Mouse (Mus musculus) adrenal gland, postnatal 4 days (tissue): ENCODE data around the gene Rnf144a. TPM values are rescaled to one million over a fixed set of nuclear protein-coding genes. Genes with fewer than 3 reads are reported as not detected.

Experiments
- DNase-seq, 2 experiments: peaks; one replicate each; pipeline ENCODE4 v3.0.0; 2021 to 2022; ENCODE audit warnings: low spot score in 2 of 2, mixed read lengths in 2 of 2
- total RNA-seq, 2 experiments: library from RNA; stranded (reverse); gene quantifications; 2 replicates each; pipeline ENCODE4 v1.2.3; 2021

Rnf144a gene
- total RNA-seq, 2 experiments from 2014 or later = 62.6 to 78.4 TPM

DNA sequence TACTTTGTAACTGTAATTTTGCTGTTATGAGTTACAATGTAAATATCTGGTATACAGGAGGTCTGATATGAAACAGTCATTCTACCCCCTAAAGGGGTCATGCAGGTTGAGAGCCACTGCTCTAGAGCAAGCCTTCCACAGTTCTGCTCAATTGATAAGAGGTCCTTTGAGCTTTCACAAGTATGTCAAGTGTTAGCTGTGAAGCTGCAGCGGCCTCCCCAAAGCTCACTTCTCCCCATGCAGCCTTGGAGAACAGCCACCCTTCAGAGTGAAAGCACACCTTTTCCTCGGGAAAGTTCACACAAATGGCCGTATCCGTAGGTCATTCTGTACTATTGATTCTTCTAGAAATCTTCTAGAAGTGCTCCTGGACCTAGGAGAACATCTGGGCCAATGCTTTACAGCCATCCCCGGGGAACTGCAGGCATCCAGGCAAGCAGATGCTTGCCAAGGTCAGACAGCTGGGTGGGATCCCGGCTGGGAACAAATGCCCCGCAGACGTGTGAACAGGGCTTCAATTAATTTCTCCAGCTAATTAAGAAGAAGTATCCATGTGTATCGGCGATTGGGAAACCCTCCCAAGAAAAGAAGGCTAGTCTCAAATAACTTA lies 3.1 kb downstream of the Rnf144a start:
- no peak for DNase-seq

DNA sequence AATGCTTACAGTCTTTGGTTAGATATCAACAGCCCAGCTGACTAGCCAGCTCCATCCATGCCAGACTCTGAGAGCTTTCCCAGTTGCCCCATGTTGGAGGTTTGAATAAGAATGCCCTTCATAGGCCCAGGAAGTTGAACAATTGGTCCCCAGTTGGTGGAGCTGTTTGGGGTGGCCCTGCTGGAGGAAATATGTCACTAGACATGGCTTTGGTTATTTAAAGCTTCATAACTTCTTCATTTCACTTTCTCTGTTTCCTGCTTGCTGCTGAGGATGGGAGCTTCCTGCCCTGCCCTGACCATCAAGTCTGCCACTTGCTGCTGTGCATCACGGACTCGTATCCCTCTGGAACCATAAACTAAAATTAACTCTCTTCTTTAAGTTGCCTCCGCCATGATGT lies 4.6 kb downstream of the Rnf144a start:
- no peak for DNase-seq

DNA sequence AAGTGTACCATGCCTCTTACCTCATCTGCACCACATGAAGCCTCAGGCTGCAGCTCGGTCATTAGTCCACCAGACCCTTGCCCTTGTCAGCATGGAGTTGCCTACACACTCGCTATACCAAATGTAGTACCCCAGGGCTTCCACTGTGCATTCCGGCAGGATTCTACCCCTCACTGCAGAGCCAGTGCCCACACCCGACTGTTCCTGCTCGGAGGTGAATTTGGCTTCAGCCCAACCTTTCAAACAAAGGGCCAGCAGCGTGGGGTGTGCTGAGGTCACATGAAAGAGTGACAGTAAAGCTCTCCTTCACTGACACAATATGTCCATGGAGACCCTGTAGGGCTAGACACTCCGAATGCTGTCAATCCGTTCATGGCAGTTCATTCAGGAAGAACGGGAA lies 6.3 kb downstream of the Rnf144a start:
- DNase-seq = no peak

DNA sequence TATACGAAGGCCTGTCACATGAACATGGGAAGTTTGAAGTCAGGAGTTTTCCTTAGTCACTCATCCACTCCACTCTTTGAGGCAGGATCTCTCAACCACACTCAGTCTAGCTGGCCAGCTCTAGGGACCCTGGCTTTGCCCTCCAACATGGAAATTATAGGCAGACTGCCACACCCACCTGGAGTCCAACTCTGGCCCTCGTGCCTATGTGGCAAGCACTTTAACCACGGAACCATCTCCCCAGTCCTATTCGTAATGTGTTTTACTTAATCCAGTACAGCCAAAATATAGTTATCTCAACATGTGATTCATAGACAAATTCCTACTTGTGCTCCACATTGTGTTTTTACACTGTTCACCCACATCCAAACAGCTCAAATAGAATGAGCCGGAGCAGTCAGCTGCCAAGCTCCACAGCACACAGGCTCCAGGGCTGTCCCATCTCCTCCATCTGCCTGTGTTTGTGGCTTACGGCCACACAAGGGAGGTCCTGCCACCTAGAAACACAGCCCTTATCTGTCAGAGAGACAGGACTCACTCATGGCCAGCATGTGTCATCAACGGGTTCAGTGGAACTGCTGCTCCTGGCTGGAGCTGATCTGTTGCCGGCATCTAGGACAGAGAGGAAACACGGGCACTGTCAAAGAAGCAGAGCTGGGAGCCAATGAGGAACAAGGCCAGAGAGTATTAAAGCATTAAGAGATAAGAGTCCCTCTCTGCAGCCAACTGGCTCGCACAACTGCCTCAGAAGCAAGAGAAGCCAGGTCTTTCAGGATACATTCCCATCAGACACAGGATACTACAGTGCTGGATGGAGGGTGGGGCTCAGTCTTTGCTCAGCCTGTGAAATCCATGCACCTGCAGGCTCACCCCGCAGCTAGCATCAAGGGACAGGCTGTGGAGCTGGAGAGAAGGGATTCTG lies 10.0 kb downstream of the Rnf144a start:
- peak in 1 of 2 experiments; percentile 34 for DNase-seq

DNA sequence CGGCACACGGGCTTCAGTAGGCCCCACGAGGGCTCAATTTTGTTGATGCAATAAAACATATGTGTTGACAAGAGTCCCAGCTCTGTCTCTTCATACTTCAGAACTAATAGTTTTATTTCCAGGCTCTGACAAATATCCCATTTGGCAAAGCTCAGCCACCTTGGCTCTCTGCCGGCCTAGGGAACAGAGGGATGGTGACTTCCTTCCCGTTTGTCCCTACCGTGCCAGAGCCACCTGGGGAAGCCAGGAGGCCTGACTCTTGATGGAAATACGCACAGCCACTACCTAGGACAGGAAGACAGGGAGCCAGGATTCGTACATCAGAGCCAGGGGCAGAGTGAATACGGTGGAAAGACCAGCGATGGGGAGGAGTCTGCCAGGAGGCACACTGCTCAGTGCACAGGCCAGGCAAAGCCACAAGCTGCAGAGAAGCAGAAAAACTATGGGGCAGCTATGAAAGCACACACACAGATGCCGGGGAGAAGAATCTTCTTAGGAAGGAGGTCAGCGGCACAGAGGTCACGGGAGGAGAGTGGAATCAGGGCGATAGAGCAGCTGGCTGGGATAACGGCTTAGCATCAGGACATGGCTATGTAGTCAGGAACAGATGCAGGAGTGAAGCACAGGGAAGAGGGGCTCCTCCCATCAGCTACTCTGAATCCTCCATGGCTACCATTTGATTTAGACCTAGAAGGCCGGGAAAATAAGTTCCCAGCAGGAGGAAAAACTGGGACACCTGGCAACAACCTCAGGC lies 11.5 kb downstream of the Rnf144a start:
- no peak for DNase-seq

DNA sequence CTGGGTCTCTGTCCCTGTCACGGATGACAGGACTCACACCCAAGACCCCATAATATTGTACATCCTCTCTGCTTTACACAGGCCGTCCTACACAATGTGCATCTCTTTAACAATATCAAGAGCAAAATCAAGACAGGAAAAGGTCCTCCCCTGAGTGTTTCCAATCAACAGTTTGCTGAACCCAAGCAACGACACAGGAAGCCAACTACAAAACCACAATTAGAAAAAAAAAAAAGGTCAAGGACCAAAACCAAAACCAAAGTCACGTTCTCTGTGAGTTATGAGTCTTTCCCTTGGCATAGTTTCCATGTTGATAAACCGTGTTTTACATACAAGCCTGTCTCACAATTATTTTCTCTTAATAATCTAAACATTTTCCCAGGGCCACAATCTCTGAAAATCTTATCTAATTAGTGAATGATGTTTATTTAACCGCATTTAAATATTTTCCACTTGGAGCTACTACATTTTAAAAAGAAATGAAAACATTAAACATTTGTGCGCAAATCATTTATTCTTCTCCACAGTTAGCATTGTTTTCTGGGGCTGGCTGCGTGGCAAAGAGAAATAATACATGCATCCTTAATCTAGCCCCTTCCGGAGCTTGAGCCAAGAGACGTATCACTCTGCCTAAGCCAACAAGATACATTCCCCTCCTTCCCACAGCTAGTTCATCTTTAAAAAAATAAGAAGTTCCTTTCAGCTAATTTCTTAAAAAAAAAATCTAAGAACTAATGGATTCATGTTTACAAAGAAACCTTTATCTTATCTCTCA lies 13.2 kb downstream of the Rnf144a start:
- DNase-seq = no peak

DNA sequence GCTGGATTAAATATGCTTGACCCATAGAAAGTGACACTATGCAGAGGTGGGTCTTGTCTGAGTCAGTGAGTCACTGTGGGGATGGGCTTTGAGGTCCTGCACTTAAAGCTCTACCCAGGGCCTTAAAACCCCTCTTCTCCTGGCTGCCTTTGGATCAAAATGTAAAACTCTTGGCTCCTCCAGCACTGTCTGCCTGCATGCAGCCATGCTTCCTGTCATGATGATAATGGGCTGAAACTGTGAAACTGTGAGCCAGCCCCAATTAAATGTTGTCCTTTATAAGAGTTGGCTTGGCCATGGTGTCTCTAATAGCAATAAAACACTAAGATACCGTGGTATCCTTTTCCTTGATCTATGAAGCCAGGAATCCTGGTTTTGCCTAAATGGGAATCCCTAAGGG lies 13.8 kb downstream of the Rnf144a start:
- no peak for DNase-seq

DNA sequence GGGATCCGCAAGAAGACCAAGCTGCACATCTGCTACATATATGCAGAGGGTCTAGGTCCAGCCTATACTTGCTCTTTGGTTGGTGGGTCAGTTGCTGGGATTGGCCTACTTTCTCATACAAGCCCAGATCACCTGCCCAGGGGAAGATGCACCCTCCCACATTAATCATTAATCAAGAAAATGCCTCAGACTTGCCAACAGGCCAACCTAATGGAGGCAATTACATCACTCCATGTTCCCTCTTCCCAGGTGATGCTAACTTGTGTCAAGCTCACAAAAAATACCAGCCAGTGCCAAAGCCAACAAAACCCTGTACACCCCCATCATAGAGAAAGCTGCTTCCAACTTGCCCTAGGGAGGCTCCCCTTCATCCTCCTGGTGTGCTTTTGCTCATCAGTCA lies 14.3 kb downstream of the Rnf144a start:
- DNase-seq = no peak

DNA sequence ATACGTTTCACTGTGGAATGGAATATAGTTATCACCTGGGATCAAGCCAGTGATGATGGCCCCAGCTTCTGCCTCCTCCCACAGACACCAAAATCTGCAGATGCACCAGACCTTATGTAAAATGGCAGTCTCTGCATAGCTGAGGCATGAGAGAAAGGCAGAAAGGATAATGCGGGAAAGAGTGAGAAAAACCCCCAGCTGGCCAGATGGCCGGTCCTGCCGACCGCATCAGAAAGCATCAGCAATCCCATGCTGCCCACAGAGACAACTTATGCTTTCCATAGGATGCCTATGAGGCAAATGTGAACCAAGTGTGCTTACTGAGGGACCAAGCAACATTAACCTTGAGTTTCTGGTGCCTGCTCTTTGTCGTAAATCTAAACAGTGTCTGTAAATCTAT lies 15.7 kb downstream of the Rnf144a start:
- DNase-seq = no peak

DNA sequence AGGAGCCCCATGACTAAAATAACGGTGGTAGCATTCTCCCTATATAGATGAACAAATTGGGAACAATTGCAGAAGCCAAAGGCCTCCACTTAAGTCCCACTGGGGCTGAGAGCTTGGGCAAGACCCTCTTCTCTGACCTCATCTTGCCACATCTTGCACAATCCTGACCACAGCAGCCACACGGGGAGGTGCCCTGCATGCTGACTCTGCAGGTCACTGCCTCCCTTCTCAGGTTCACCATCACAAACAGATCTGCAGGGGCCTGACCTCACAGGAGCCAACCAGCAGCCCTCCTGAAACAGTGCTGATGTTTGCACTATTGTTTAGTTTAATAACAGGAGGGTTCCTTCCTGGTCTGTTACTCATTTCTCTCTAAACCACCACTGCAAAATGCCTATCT lies 16.5 kb downstream of the Rnf144a start:
- no peak for DNase-seq

DNA sequence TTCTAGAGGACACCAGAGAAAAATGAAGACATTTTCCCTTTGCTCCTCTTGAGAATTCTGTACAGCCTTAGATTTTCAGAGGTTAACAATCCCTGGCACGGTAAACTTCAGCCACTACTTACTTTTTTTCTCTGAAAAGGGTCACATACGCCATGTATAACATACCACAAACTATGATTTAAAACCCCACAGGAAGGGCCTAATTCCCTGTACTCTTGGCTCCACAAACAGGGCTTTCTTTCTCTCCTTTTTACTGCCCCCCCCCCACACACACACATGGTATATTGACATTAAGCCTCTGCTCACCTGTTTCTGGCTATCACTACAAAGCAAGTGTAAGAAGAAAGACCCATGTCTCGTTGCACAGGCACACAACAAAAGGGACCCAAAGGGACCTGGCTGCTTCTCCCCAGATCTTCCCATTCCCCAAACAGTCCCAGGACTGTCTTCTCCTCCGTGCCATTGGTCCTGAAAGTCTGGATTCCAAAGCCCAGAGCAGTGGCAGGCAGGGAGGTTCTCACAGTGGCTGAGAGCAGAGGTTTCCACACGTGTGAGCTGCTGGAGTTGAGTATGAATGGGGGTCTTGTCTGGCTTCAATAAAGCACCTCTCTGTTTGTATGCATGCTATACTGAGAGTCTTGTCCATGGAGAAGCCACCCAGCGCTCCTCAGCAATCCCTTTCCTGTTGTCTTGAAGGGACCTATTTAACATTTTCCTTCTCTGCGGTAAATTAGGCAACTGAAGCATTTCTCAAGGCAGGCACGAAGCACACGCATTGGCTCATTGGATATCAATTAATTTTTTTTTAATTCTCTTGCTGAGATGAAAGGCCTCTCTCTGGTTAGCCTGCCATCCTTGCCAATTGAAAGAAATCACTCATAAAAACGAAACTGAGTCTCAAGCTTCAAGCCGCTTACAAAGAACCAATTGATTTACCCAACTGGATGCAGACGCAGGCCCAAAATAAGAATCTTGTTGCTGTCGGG lies 20.3 kb downstream of the Rnf144a start:
- no peak for DNase-seq

DNA sequence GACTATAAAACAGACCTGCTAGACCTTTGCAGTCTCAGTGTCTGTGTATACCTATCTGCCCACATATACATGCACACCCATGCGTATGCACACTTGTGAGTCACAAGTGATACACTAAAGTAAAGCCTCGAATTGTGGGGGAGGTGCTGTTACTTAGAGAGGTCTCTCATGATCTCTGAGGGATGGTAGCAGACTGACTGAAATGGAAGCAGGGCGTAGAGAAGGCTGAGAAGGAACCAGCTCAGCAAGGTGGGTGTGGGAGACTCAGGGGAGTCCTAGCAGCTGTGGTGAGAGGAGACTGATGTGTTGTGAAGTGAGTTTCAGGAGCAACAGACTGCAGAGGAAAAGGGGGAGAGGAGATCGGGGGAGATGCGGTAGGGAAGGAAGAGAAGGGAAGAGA lies 21.8 kb downstream of the Rnf144a start:
- DNase-seq = no peak

DNA sequence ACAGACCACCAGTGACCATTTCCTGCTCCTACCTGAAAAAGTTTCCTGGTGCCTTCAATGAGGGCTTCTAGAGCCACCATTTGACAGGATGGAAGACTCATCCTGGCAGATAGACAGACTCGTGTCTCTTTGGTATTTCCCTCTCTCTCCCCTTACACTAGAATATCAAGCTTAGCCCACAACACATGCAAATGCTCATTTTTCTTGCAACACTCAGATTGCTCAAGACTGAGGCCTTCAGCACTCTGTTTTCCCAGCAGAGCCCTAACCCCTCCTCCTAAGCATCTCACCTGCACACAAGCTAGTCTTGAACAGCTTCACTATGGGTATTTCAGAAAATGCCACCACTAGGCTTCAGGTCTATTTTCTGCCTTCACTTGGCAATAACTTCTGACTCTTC lies 23.9 kb downstream of the Rnf144a start:
- no peak for DNase-seq

DNA sequence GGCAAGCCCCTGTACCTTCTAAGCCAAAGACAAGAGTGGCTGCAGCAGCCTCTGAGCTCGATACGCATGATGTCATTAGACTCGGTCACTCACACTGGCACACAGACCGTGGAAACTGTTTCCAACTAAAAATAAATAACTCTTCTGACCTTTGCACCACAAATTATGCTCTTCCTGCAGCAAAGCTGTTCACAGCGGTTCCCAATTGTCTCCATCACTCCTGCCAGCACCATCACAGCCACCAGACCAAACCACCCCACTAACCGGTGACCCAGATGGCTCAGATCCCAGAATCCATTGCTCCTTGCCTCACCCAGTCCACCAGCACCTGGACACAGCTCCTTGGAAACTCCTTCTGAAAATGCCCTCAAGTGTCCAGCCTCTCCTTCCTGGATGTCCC lies 27.5 kb downstream of the Rnf144a start:
- no peak for DNase-seq

DNA sequence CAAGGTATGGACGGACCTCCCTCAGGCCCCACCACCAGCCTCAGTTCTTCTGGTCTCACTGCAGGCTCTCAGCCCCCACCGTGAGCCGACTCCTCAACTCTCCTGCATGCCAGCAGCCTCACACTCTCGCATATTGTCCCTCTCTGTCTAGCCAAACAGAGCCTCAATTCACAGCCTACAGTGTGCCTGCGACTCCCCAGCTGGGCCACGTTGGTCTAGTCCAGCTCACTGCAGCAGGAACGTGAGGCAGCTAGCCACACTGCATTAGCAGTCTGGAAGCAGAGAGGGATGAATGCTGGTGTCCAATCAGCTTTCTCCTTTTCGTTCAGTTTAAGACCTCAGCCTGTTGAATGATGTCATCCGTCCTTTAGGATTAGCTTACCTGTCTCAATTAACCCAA lies 28.1 kb downstream of the Rnf144a start:
- no peak for DNase-seq

DNA sequence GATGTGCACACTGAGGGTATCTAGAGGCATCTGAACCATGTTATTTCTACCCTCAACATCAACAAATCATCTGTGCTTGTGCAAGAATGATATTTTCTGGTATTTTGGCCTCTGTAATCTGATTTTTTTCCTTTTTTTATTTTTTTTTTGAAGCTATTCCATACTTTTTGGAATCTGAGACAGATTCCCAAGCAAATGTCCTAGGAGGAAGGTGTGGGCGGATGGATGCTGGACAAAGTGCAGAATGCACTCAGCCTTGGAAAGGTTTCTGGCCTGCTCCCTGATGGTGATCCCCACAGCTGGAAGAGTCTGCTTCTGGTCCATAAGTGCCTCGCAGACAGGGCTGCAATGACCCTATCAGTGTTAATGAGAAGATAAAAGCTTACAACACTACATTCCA lies 28.9 kb downstream of the Rnf144a start:
- DNase-seq = no peak

DNA sequence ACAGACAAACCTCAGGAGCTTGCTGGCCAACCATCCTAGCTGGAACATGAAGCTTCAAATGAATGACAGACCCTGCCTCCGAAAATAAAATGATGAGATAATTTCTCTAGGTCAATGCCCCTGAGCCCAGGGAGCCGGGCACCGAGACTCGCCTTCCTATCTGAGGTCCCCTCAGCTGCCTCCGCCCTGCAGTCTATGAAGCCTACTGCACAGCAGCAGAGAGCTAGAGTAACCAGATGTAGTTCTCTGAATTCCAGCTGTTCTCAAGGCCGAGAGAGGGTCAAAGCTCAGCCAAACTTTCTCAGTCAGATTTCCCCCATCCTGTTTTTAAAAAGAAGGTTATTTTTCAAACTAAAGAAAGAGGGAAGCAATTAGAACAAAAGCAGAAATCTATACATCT lies 29.3 kb downstream of the Rnf144a start:
- no peak for DNase-seq

DNA sequence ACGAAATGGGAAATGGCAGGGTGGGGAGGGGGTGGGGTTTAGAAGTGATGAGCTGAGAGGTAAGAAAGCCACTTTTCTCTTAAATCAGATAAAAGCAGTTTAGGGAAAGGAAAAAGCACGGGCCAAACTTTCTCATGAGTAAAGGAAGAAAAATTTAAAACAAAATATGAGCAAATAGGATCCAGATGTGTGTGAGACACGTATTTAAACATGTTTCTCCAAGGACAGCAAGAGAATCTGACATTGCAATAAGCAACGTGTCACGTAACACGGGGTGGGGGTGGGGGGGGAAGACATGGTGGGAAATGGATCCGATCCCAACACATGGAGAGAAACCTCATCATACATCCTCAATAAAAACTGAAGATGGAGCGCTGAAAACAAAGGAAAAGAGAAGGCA lies 33.3 kb downstream of the Rnf144a start:
- no peak for DNase-seq

DNA sequence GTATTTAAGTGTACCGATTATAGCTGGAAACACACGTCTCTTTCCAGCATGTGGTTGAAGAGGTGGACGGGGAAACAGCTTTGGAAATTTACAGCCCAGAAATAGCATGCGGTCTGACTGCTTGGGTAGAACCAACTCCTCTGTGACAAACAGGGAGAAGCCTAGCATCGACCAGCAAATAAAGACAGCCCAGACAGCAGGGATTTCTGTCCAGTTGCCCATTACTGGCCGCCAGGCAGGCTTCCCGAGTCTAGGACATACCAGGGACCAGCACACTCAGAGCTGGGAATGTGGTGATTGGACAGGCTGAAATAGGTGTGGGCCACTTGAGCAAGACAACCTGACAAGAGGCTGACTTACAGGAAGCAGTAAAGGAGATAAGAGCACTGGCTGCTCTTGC lies 35.3 kb downstream of the Rnf144a start:
- no peak for DNase-seq

DNA sequence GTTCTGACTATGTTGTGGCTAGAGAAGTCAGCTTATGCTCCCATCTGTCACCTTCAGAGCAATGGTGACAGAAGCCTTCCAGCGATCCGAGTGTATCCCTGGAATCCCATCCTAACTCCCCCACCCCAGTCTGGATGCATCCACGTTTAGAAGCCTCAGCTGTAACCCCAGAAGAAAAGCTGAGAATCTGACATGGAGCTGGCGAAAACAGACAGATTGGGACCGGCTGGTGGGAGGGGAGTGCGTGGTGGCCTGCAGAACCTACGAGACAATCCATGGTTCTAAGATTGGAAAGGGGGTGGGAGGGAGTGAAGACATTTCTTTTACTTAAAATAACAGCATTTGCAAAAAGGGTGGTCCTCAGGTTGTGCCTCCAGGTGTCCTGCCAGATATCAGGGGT lies 37.4 kb downstream of the Rnf144a start:
- no peak for DNase-seq
